Mouse (Mus musculus): ENCODE measurements at regions not wholly inside any gene's neighbourhood (a gene's known extent, or its start where the extent isn't known, plus 50 kb on each side); places are given as distances from the start of the nearest gene placed in this dataset.

- DNase-seq (ENCODE audit: low read depth), result no peak
Observed at GRCm38 (mm10) chr12:54273506-54273905, 69.8 kb upstream of the Egln3 start.

DNA sequence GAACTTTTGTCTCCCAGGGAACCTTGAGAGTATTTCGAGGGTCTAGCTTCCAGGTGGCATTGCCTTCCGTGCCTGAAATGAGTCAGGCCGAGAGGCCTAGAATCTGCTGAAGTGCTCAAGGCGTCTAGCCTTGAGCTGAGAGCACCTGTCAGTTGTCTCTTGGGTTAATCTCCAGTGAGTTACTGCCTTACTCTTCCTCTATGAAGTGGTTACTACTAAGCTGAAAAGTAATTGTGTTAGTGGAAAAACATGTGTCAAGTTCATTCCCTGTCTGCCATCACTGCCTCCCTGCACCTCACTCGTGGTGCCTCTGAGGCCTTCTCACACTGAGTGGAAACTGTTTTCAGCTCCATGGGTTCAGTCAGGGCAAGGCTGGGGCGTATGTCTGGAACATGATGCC is 69.0 kb upstream of the Egln3 start:
- no peak for DNase-seq (ENCODE audit: low read depth)

DNA sequence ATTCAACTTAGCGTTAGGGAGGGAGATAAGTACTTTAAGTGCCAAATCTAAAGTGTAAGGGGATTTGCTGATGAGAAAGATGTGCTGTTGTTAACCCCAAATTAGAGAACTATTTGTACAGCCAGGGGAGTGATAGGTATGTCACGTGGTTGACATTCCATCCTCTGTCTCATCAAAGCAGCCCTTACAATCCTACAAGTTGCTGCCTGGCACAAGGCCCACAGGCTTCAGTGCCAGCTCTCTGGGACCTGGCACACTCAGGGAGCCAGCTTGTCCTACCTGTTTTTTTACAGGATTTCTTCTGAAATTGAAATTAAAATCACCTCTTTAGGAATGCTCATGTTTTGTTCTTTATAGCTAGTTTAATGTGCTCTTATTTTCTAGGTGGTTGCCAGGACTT is 68.6 kb upstream of the Egln3 start:
- no peak for DNase-seq (ENCODE audit: low read depth)

DNA sequence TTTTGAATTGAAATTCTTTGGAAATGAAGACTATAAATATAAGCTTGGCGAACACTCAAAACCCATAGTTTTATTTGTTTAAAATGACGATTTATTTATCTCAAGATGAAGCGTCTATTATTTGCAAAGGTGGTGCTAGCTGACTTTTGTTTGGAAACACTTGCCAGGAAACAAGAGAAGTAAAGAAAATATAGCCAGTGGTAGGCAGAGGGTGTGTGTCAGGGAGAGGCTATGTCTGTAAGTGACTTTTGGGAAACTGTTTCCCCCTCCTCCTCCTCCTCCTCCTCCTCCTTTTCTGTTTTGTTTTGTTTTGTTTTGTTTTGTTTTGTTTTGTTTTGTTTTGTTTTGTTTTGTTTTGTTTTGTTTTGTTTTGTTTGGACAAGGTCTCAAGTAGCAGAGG is 62.2 kb upstream of the Egln3 start:
- no peak for DNase-seq (ENCODE audit: low read depth)

DNA sequence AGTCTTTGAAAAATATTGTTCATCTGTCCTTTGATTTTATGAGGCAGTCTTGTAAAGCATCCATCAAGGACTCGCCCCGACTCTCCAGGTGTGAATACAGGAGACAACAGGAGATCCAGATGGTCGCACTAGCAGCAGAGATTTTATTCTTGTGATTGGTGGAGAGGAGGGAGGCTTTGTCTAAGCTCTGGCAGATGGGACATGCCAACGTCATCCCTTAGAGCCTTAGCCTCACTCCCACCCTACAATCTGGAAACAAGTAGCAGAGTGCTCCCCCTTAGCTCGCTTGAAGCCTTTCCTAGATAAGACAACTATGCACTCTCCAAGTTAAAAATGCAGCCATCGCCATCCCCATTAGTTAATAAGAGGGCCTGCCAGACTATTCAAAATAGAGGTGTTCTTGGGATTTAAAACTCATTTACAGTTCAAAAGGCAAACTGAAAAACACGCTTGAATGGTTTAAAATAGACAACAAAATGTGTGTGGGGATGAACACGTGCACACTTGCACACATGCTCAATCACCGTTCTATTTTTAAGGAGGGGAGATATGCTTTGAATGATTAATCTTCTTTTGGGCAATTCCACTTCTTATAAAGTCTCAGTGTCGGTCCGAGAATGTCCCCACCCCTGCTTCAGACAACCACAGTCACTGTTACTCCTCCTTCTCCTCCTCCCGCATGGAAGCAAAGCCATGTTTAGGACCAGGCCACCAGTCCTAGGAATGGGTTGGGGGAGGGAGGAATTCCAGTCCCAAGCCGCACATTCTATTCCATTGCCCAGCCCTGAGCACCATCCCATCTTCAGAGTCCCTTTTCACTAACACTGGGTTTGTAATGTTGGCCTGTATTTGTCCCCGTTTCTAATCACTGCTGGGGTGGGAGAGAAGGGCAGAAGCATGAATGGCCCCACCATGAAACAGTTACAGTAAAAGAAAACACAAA is 61.5 kb upstream of the Egln3 start:
- DNase-seq (ENCODE audit: low read depth), result no peak

DNA sequence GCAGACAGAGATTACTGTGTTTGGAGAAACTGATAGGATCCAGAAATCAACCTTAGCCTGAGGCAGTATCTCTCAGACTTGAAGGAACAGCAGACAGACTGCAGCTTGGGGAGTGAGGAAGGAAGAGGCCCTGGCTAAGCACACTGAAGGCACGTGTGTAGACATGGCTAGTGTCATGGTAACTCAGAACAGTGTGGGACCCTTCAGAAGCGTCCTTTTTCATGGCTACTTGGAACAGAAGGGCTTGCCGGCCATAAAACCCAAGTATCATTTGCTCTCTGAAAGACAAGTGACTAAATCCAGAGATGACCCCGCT is 60.7 kb upstream of the Egln3 start:
- DNase-seq (ENCODE audit: low read depth), result no peak

GRCm38 (mm10) chr12:54263733-54264417 is 60.2 kb upstream of the Egln3 start:
- no peak for DNase-seq (ENCODE audit: low read depth)

DNA sequence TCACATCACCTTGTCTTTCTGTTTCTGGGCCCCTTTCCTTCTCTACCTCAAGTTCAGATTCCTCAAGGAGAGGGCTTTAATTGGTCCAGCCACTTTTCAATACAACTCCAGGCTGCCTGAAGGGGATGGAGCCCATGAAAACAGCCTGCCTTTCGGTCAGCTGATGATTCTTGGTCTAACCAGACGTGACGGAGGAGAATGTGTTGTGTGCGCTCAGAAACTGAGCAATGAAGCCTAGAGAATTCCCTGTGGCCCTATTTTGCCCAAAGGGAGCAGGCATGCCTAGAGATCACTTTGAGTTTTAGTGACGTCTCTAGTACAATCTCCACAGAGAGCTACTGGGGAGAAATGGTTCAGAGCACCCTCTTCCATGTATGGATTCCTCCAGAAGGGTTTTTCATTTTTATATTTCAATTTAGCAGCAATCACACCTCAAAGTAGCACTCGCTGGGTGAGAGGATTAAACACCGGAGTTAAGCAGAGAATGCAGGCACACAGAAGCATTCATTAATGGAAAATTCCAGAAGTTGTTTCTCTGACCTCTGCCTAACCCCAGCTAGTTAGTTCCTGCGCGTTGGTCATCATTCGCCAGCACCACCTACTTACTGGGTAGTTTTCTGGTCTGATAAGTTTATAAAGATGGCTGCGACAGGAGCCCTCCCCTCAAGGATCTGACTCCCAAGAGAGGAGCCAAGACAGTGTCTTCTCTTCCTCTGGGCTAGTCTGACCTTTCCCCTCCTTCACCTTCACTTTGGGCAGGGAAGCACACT is 58.8 kb upstream of the Egln3 start:
- DNase-seq (ENCODE audit: low read depth), result no peak

DNA sequence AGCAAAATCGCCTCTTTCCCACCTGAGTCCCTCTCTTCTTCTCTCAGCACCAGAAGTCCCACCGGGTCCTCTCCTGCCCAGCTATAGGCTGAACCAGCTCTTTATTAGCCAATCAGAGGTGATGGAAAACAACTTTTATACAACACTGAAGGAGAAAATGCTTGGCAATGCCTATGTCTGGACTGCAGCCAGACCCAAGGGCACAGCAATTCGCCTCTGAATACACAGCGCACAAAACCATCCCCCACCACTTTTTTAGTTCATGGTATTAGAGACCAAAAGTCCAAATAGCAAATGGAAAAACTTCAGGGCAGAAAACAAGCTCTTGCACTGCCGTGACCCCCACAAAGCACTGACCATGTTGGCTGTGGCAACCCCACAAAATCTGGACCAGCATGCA is 57.8 kb upstream of the Egln3 start:
- no peak for DNase-seq (ENCODE audit: low read depth)

GRCm38 (mm10) chr12:54260502-54260901 is 56.8 kb upstream of the Egln3 start:
- no peak for DNase-seq (ENCODE audit: low read depth)

GRCm38 (mm10) chr12:54257776-54258433 is 54.2 kb upstream of the Egln3 start:
- DNase-seq (ENCODE audit: low read depth), result no peak

DNA sequence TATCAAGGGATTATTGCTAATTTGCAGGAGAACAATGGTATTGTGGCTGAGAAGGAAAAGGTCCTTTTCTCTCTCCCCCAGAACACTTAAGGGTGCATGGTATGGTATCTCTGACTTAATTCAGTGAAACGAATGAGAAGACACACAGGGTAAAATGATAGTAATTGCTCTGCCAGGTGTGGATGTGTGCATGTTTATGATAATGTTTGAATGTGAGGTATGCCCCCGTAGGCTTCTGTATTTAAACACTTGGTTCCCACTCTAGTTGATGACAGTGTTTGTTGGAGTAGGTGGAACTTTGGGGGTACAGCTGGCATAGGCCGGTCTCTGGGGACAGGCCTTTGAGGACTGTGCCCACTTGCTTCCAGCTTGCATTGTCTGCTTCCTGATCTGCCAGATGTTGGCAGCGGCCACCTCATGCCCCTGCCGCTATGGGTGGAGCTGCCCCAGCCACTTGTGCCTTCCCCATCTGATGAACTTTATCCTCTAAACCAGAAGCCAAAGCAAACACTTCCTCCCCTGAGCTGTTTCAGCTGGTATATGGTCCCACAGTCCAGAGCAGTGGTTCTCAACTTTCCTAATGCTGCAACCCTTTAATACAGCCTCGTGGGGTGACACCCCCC is 53.0 kb upstream of the Egln3 start:
- DNase-seq (ENCODE audit: low read depth), result no peak
